Mouse (Mus musculus) small intestine, adult 2 months (tissue): Measurements from ENCODE around the gene Gm14124.

ENCODE experiments used
- CTCF ChIP-seq: fragments of 200-500 bp; IDR thresholded peaks from 2 replicates; pipeline ENCODE4 v1.5.1; 2012; ENCODE audit warnings: low read depth, mild to moderate bottlenecking, control low read depth, inconsistent platforms, low read length, moderate library complexity, mixed read lengths; ENCODE audit not compliant: insufficient replicate concordance, insufficient read length; ENCODE audit errors: extremely low read depth
- POLR2A ChIP-seq: fragments of 200-500 bp; IDR thresholded peaks from 2 replicates; pipeline ENCODE4 v1.6.1; 2012; ENCODE audit warnings: low read depth, mild to moderate bottlenecking, control low read depth, inconsistent platforms, low read length, moderate library complexity

DNA sequence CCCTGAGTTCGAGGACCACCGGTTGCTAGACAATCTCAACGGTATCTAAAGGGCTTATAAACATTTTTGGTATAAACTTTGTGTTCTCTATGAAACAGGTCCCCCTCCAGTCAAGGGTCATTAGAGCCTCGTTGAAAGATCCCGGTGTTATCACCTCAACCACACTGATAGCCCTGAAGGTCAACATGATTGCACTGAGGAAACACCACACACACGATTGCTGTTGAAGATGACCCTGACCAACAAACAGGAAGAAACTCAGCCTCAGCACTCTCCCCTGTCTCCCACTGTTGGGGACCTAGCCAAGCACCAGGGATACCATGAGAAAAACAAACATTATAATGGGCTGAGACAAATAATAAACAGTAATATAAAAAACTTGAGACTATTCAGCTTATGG lies 36.4 kb downstream of the Gm14124 start:
- no peak for TF ChIP-seq CTCF
- TF ChIP-seq POLR2A = no peak
